Mouse (Mus musculus) megakaryocyte, embryonic 14.5 days (primary cell): Measurements from ENCODE around the gene Ncaph2. TPM values are rescaled to one million over a fixed set of nuclear protein-coding genes. Genes with fewer than 3 reads are reported as not detected.

Experiments
- H3K27me3 ChIP-seq: replicated peaks from 2 replicates; pipeline ENCODE3; 2012; ENCODE audit warnings: inconsistent platforms
- H3K36me3 ChIP-seq: replicated peaks from 2 replicates; pipeline ENCODE3; 2012; ENCODE audit warnings: low read length, inconsistent platforms, mixed read lengths
- H3K4me1 ChIP-seq: 2 replicates; pipeline ENCODE4 v1.6.1; 2012; ENCODE audit warnings: inconsistent platforms
- H3K4me3 ChIP-seq: replicated peaks from 2 replicates; pipeline ENCODE3; 2012; ENCODE audit warnings: moderate library complexity, mild to moderate bottlenecking, inconsistent platforms
- H3K9me3 ChIP-seq: 2 replicates; pipeline ENCODE4 v1.6.1; 2012; ENCODE audit warnings: inconsistent platforms
- FLI1 ChIP-seq: IDR thresholded peaks from 2 replicates; pipeline ENCODE4 v1.6.1; 2012; ENCODE audit warnings: low read length, inconsistent platforms, mixed read lengths
- GATA1 ChIP-seq: IDR thresholded peaks from 3 replicates; pipeline ENCODE4 v1.6.1; 2012; ENCODE audit warnings: mixed read lengths, low read length, inconsistent platforms, borderline replicate concordance
- polyA plus RNA-seq: library from polyadenylated mRNA; stranded (reverse); fragments of >175 nt; gene quantifications from 2 replicates; pipeline ENCODE4 v1.2.3, GENCODE M21; 2012; ENCODE audit warnings: low replicate concordance; ENCODE audit not compliant: insufficient read depth

Ncaph2 gene
- 21.9 and 44.6 TPM in 2 replicates for polyA plus RNA-seq

- peak within 1 kb of the TSS; percentile 96 for H3K4me3 ChIP-seq
- peaks cover 67% of the 10 kb centered on the region for H3K36me3 ChIP-seq
- H3K9me3 ChIP-seq = no peaks in the 10 kb centered on the region
- TF ChIP-seq FLI1 (peak; percentile 54; the same call in 1 of the 2 replicates), GATA1 (no peak)
- peaks cover 45% of the 10 kb centered on the region for H3K4me1 ChIP-seq
- no peaks in the 10 kb centered on the region for H3K27me3 ChIP-seq
Measured at GRCm38 (mm10) chr15:89355241-89356187, at the start of gene Ncaph2, which contains the start of gene Lmf2. Ncaph2 (plus strand) TSS chr15:89355719. Lmf2 (minus strand) TSS chr15:89355659.

- H3K4me3 ChIP-seq = no peak overlapping the region
- H3K36me3 ChIP-seq = peaks cover 74% of the 10 kb centered on the region
- no peaks in the 10 kb centered on the region for H3K27me3 ChIP-seq
- no peaks in the 10 kb centered on the region for H3K9me3 ChIP-seq
- peaks cover 69% of the 10 kb centered on the region for H3K4me1 ChIP-seq
- no peak for TF ChIP-seq GATA1
- no peak for TF ChIP-seq FLI1
Measured at GRCm38 (mm10) chr15:89305966-89306365, 49.6 kb upstream of the Ncaph2 start.

- H3K4me3 ChIP-seq = no peak overlapping the region
- H3K27me3 ChIP-seq = no peaks in the 10 kb centered on the region
- no peaks in the 10 kb centered on the region for H3K9me3 ChIP-seq
- peaks cover 62% of the 10 kb centered on the region for H3K36me3 ChIP-seq
- TF ChIP-seq FLI1 (no peak), GATA1 (no peak)
- H3K4me1 ChIP-seq = peaks cover 77% of the 10 kb centered on the region
Measured at GRCm38 (mm10) chr15:89307461-89307860, 48.1 kb upstream of the Ncaph2 start.

- H3K27me3 ChIP-seq = no peaks in the 10 kb centered on the region
- no peak overlapping the region for H3K4me3 ChIP-seq
- TF ChIP-seq GATA1 (no peak), FLI1 (no peak)
- peaks cover 79% of the 10 kb centered on the region for H3K4me1 ChIP-seq
- no peaks in the 10 kb centered on the region for H3K9me3 ChIP-seq
- peaks cover 53% of the 10 kb centered on the region for H3K36me3 ChIP-seq
Measured at GRCm38 (mm10) chr15:89308406-89309139, 46.9 kb upstream of the Ncaph2 start.

- H3K4me3 ChIP-seq = peak overlapping the region; percentile 73
- peaks cover 84% of the 10 kb centered on the region for H3K4me1 ChIP-seq
- H3K36me3 ChIP-seq = peaks cover 39% of the 10 kb centered on the region
- no peaks in the 10 kb centered on the region for H3K27me3 ChIP-seq
- no peaks in the 10 kb centered on the region for H3K9me3 ChIP-seq
- no peak for TF ChIP-seq FLI1
- no peak for TF ChIP-seq GATA1
Measured at GRCm38 (mm10) chr15:89309962-89310498, 45.5 kb upstream of the Ncaph2 start.

- no peaks in the 10 kb centered on the region for H3K27me3 ChIP-seq
- peak overlapping the region; percentile 100 for H3K4me3 ChIP-seq
- peaks cover 7% of the 10 kb centered on the region for H3K36me3 ChIP-seq
- TF ChIP-seq FLI1 (no peak), GATA1 (no peak)
- H3K4me1 ChIP-seq = peaks cover 73% of the 10 kb centered on the region
- no peaks in the 10 kb centered on the region for H3K9me3 ChIP-seq
Measured at GRCm38 (mm10) chr15:89313359-89313758, 42.2 kb upstream of the Ncaph2 start.

GRCm38 (mm10) chr15:89314107-89314506 is 41.4 kb upstream of the Ncaph2 start:
- Histone ChIP-seq H3K9me3 (no peaks in the 10 kb centered on the region), H3K4me3 (peak overlapping the region; percentile 100), H3K27me3 (no peaks in the 10 kb centered on the region), H3K36me3 (peaks cover 5% of the 10 kb centered on the region), H3K4me1 (peaks cover 66% of the 10 kb centered on the region)
- no peak for TF ChIP-seq FLI1
- no peak for TF ChIP-seq GATA1

GRCm38 (mm10) chr15:89314511-89315189 is 40.9 kb upstream of the Ncaph2 start:
- no peak for TF ChIP-seq FLI1
- TF ChIP-seq GATA1 = no peak
- Histone ChIP-seq H3K4me1 (peaks cover 60% of the 10 kb centered on the region), H3K4me3 (peak overlapping the region; percentile 100), H3K36me3 (peaks cover 5% of the 10 kb centered on the region), H3K9me3 (no peaks in the 10 kb centered on the region), H3K27me3 (no peaks in the 10 kb centered on the region)

- Histone ChIP-seq H3K9me3 (no peaks in the 10 kb centered on the region), H3K4me1 (peaks cover 54% of the 10 kb centered on the region), H3K36me3 (peaks cover 5% of the 10 kb centered on the region), H3K4me3 (peak within 1 kb of the TSS; percentile 100), H3K27me3 (no peaks in the 10 kb centered on the region)
- TF ChIP-seq FLI1 (no peak), GATA1 (no peak)
Measured at GRCm38 (mm10) chr15:89315190-89315731, 40.3 kb upstream of the Ncaph2 start, which contains the start of gene Sbf1. Sbf1 (minus strand) TSS chr15:89315311.
